Mouse (Mus musculus): ENCODE data around the gene Gm20509. TPM values are rescaled to one million over a fixed set of nuclear protein-coding genes. Genes with fewer than 3 reads are reported as not detected.

Gm20509 gene
- total and polyA plus RNA-seq, 3 experiments: not detected

DNA sequence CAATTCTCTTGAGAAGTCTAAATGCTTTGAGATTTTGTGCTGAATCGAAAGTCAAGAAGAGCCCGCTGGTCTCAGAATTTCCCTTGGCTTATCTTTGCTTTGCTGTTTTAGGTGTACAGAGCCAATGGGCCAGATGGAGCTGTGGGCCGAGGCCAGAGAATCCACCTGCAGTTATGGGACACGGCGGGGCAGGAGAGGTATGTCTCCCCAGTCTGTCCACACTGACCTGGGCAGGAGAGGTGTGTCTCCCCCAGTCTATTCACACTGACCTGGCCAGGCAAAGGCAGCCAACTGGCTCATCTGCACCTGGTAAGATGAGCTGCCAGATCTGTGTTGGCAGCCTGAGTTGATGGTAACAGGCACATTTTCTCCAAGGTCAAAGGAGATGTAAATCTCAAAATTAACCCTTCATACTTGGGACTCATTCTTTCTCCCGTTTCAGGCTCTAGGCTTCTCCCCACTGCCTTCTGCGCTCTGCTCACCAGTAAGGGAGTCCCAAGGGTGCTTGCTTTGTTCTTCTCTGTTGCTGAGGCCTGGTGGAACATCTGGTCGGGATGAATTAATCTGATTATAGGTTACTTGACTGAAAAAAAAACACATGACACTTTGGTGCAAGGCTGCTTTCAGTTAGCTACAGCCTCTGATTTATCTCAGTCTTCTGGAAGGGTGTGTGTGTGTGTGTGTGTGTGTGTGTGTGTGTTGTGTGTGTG, 19.8 kb upstream of the Gm20509 start:
- Histone ChIP-seq H3K79me2 (replicated peaks; ENCODE audit: control insufficient read depth, extremely low read depth, insufficient read depth, poor library complexity, severe bottlenecking) (no peaks in the 10 kb centered on the region), H3K36me3 (replicated peaks in 1 of 2; ENCODE audit: control insufficient read depth in 1 of 2, insufficient read depth in 1 of 2, low read length in 1 of 2) (peaks cover 12 to 39% of the 10 kb centered on the region in 2 experiments), H3K4me3 (replicated peaks in 1 of 3; ENCODE audit: low read depth in 2 of 3, low read length in 2 of 3, poor library complexity in 1 of 3) (no peak overlapping the region), H3K4me2 (ENCODE audit: insufficient read depth, low read depth, poor library complexity, severe bottlenecking) (no peak overlapping the region), H3K4me1 (ENCODE audit: control insufficient read depth in 1 of 2, insufficient read depth in 2 of 2) (peaks cover 7 to 57% of the 10 kb centered on the region in 2 experiments; a peak in 3 of 4 replicates), H3K9ac (ENCODE audit: insufficient read depth, low read depth) (no peak overlapping the region), H3K9me3 (replicated peaks; ENCODE audit: low read length) (no peaks in the 10 kb centered on the region), H3K27ac (ENCODE audit: insufficient read depth, low read depth) (no peak overlapping the region), H3K27me3 (replicated peaks) (no peaks in the 10 kb centered on the region)
- in situ Hi-C loops (cut with MboI; ENCODE audit: low pct_ligation_motif_present, low pct_unique_long_range_greater_than_20kb, low sequenced_read_pairs) (loop anchor here (25.0 kb wide), 1 partner anchor 320 kb away; no protein-coding TSS in a partner anchor), dilution Hi-C loops (cut with MboI; ENCODE audit: extremely low pct_ligation_motif_present, extremely low pct_unique_long_range_greater_than_20kb, low sequenced_read_pairs) (no loop called here)
- no peak for TF ChIP-seq POLR2A (IDR thresholded peaks at IDR 0.05; ENCODE audit: low read depth, low read length)
- TF ChIP-seq BHLHE40 (IDR thresholded peaks at IDR 0.05; ENCODE audit: low read depth, low read length): no peak
- no peak for TF ChIP-seq CHD1 (IDR thresholded peaks at IDR 0.05; ENCODE audit: low read depth, low read length)
- no peak for TF ChIP-seq ETS1 (conservative IDR thresholded peaks at IDR 0.05; ENCODE audit: low read depth, low read length)
- no peak for TF ChIP-seq UBTF (IDR thresholded peaks at IDR 0.05; ENCODE audit: low read depth, low read length)
- no peak for TF ChIP-seq E2F4 (IDR thresholded peaks at IDR 0.05; ENCODE audit: insufficient replicate concordance, low read depth, low read length)
- no peak for TF ChIP-seq MXI1 (IDR thresholded peaks at IDR 0.05; ENCODE audit: low read depth, low read length)
- TF ChIP-seq POLR2AphosphoS2 (IDR thresholded peaks at IDR 0.05; ENCODE audit: low read depth, low read length): no peak
- no peak for TF ChIP-seq MEF2A (IDR thresholded peaks at IDR 0.05; ENCODE audit: borderline replicate concordance, low read depth, low read length)
- no peak for TF ChIP-seq KAT2A (IDR thresholded peaks at IDR 0.05; ENCODE audit: insufficient replicate concordance, low read length)
- TF ChIP-seq MAX (IDR thresholded peaks at IDR 0.05; ENCODE audit: low read length): no peak
- no peak for TF ChIP-seq CTCF (conservative IDR thresholded peaks at IDR 0.05 in 1 of 2, IDR thresholded peaks at IDR 0.05 in 1 of 2; ENCODE audit: low read depth in 2 of 2, low read length in 2 of 2)
- no peak for TF ChIP-seq ZKSCAN1 (IDR thresholded peaks at IDR 0.05; ENCODE audit: borderline replicate concordance, low read depth, low read length)
- TF ChIP-seq NELFE (IDR thresholded peaks at IDR 0.05; ENCODE audit: low read depth, low read length): no peak
- no peak for TF ChIP-seq PAX5 (IDR thresholded peaks at IDR 0.05; ENCODE audit: low read length)
- TF ChIP-seq NRF1 (IDR thresholded peaks at IDR 0.05; ENCODE audit: low read depth, low read length): no peak
- TF ChIP-seq MYC (IDR thresholded peaks at IDR 0.05; ENCODE audit: low read depth, low read length): no peak
- TF ChIP-seq IRF4 (IDR thresholded peaks at IDR 0.05; ENCODE audit: low read depth, low read length): no peak
- no peak for DNase-seq (ENCODE audit: extremely low read depth)

GRCm38 (mm10) chr9:73083956-73084355, 18.3 kb upstream of the Gm20509 start:
- H3K27ac ChIP-seq (ENCODE audit: insufficient read depth, low read depth): no peak overlapping the region
- dilution Hi-C loops (cut with MboI; ENCODE audit: extremely low pct_ligation_motif_present, extremely low pct_unique_long_range_greater_than_20kb, low sequenced_read_pairs) (no loop called here), in situ Hi-C loops (cut with MboI; ENCODE audit: low pct_ligation_motif_present, low pct_unique_long_range_greater_than_20kb, low sequenced_read_pairs) (loop anchor here (25.0 kb wide), 1 partner anchor 322 kb away; no protein-coding TSS in a partner anchor)
- H3K36me3 ChIP-seq (replicated peaks in 1 of 2; ENCODE audit: control insufficient read depth in 1 of 2, insufficient read depth in 1 of 2, low read length in 1 of 2): peaks cover 12 to 35% of the 10 kb centered on the region in 2 experiments
- DNase-seq (ENCODE audit: extremely low read depth): no peak
- no peak overlapping the region for H3K9ac ChIP-seq (ENCODE audit: insufficient read depth, low read depth)
- H3K4me3 ChIP-seq (replicated peaks in 1 of 3; ENCODE audit: low read depth in 2 of 3, low read length in 2 of 3, poor library complexity in 1 of 3): no peak overlapping the region
- peaks cover 7 to 72% of the 10 kb centered on the region in 2 experiments; a peak in 3 of 4 replicates for H3K4me1 ChIP-seq (ENCODE audit: control insufficient read depth in 1 of 2, insufficient read depth in 2 of 2)
- TF ChIP-seq E2F4 (IDR thresholded peaks at IDR 0.05; ENCODE audit: insufficient replicate concordance, low read depth, low read length): no peak
- TF ChIP-seq TBP (conservative IDR thresholded peaks at IDR 0.05; ENCODE audit: low read depth, low read length): no peak
- TF ChIP-seq RAD21 (IDR thresholded peaks at IDR 0.05; ENCODE audit: low read depth, low read length): no peak
- no peak for TF ChIP-seq ZC3H11A (IDR thresholded peaks at IDR 0.05; ENCODE audit: low read depth, low read length)
- no peak for TF ChIP-seq GABPA (IDR thresholded peaks at IDR 0.05; ENCODE audit: insufficient replicate concordance, low read depth, low read length)
- TF ChIP-seq SMC3 (IDR thresholded peaks at IDR 0.05; ENCODE audit: low read depth, low read length): no peak
- TF ChIP-seq USF1 (IDR thresholded peaks at IDR 0.05; ENCODE audit: low read depth, low read length): no peak
- no peak for TF ChIP-seq ETS1 (conservative IDR thresholded peaks at IDR 0.05; ENCODE audit: low read depth, low read length)
- no peak for TF ChIP-seq ZKSCAN1 (IDR thresholded peaks at IDR 0.05; ENCODE audit: borderline replicate concordance, low read depth, low read length)
- no peak for TF ChIP-seq POLR2AphosphoS2 (IDR thresholded peaks at IDR 0.05; ENCODE audit: low read depth, low read length)
- TF ChIP-seq ELF1 (IDR thresholded peaks at IDR 0.05; ENCODE audit: low read depth, low read length): no peak
- no peak for TF ChIP-seq MXI1 (IDR thresholded peaks at IDR 0.05; ENCODE audit: low read depth, low read length)
- TF ChIP-seq JUN (IDR thresholded peaks at IDR 0.05; ENCODE audit: insufficient read depth, low read depth, low read length): no peak
- TF ChIP-seq MAZ (IDR thresholded peaks at IDR 0.05; ENCODE audit: low read depth, low read length): no peak
- TF ChIP-seq MAX (IDR thresholded peaks at IDR 0.05; ENCODE audit: low read length): no peak
- H3K79me2 ChIP-seq (replicated peaks; ENCODE audit: control insufficient read depth, extremely low read depth, insufficient read depth, poor library complexity, severe bottlenecking): no peaks in the 10 kb centered on the region
- no peaks in the 10 kb centered on the region for H3K27me3 ChIP-seq (replicated peaks)
- H3K4me2 ChIP-seq (ENCODE audit: insufficient read depth, low read depth, poor library complexity, severe bottlenecking): no peak overlapping the region
- no peaks in the 10 kb centered on the region for H3K9me3 ChIP-seq (replicated peaks; ENCODE audit: low read length)
